Mouse (Mus musculus) layer of hippocampus, postnatal 10 days (tissue): ENCODE results near the gene Ggt1. TPM values are rescaled to one million over a fixed set of nuclear protein-coding genes. Genes with fewer than 3 reads are reported as not detected.

Source experiments
- DNase-seq, 2 experiments: peaks; one replicate each; pipeline ENCODE4 v3.0.0; 2021; ENCODE audit warnings: low spot score in 2 of 2
- total RNA-seq, 2 experiments: library from RNA; stranded (reverse); gene quantifications; 2 replicates each; pipeline ENCODE4 v1.2.3; 2021

Ggt1 gene
- total RNA-seq, 2 experiments from 2014 or later = 2.7 to 3.7 TPM

DNA sequence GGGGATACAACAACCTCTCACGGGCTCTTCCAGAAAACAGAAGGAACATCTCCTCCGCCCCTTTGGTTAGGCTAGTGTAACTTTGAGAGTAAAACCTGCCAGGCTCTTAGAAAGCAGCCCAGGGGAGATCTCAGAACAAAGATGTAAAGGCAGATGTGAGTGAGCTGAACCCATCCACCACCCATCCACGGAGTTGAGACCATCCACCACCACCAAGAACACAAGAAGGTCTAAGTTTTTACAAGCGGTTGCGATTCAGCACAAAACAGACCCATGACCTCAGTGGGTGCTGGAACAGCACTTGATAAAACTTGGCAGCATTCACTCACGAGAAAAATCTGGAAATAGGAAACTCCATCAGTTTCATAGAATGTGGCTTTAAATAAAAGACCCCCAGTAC is 64.5 kb downstream of the Ggt1 start:
- DNase-seq = no peak

DNA sequence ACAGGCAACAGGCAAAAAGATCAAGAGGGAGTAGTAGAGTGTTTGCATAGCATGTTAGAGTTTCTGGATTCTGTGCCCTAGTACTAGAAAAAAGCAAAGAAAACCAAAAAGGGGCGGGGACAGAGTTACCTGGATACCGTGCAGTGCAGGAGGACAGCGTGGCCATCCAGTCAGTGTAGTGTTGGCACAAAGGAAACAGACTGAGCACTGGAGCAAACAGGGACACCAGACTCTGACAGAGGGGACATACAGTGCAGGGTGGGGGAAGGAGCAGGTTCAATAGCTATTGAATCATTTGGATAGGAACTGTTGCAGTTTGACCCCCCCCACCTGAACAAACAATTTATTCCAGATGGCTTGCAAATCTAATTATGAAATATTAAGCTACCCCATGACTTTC is 65.6 kb downstream of the Ggt1 start:
- DNase-seq = no peak

DNA sequence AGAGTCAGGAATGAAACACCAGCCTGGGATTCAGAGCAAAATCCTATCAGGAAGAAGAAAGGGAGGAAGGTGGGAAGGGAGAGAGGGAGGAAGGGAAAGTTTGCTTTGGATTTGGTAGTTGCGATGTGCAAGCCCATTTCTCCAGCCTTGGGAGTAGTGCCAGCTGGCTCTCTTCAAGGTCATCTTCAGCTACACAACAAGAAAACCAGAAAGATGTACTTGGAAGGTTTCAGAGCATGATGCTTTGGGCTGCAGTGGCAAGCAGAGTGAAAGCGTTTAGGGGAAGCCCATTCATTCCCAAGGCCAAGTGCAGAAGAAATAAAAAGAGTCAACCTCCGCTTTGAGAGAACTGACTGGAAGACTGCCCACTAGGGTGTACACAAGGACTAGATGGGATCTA is 66.1 kb downstream of the Ggt1 start:
- peak in 1 of 2 experiments; percentile 6 for DNase-seq

DNA sequence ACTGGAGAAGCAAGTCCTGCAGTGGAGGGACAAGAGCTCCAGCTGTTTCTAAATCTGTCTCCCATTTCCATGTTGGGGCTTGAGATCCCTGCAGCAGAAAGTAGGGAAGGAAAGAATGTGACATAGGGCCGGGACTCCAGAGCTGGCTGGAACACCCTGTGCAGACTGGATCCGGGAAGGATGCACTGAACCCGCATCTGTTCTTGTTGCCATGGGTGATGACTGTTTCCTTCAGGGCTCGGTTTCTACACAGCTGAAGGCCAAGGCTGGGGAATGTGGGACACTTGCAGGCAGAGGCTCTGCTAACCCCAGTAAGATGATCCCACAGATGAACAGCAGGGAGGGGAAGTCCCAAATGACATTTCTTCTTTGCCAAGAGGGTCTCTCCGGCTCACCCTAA is 71.2 kb downstream of the Ggt1 start:
- peak; percentile 28 to 38 for DNase-seq

DNA sequence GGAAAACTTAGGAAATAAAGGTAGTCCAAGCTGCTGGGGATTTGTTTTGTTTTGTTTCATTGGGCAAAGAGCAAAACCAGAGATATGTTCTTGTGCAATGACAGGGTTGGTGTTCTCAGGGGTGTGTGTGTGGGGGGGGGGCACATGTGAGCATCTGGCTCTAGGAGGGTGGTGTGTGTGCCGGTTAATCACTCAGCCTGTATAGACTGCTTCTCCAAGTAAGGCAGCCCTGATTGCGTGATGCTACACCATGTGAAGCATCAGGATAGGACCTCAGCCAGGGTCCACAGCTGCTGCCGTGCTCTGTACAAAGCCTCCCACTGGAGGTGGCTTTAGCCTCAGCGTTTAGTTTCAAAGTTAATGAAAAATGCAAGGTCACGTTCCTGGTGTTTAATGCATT is 71.6 kb downstream of the Ggt1 start:
- DNase-seq = peak in 1 of 2 experiments; percentile 8

DNA sequence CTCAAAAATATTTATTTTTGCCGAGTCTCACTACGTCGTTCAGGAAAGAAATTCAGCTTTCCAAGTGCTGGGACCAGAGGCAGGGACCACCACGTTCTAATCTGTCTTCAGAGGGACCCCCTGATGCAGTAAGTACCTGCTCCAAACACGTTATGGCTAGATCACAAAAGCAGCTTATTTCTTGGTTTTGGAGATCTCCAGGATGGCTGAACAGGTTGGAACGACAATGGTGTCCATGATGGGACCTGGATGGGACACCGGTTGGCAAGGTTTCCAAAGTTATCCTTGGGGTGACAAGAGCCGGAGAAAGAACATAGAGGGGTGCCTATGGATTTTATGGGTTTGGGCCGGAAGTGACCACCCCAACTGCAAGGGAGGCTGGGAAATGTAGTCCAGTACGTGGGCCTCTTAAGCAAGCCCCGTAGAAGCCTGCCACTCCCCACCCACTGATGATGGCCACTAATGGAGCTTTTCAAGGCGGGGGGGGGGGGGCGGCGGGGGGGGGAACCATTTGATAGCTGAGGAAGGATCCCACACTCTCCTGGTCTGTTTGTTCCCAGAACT is 72.3 kb downstream of the Ggt1 start:
- no peak for DNase-seq

DNA sequence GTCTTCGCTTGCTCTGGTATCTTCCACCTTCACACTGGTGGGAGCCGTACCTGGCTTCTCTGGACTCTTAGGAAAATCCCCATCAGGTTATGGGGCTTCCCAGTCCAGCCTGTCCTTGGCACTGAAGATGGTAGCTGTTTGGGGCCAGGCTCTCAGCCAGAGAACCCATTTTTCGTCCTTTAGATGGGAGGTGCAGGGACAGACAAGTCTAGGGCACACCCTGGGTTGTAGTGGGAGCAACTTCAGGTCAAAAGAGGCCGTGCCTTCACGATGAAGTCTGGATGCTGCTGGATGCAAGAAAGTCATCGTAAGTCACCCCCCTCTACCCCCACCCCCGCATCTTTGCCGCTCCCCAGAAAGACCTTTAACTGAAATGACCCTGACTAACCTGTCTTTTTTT is 73.2 kb downstream of the Ggt1 start:
- DNase-seq = peak in 1 of 2 experiments; percentile 10

DNA sequence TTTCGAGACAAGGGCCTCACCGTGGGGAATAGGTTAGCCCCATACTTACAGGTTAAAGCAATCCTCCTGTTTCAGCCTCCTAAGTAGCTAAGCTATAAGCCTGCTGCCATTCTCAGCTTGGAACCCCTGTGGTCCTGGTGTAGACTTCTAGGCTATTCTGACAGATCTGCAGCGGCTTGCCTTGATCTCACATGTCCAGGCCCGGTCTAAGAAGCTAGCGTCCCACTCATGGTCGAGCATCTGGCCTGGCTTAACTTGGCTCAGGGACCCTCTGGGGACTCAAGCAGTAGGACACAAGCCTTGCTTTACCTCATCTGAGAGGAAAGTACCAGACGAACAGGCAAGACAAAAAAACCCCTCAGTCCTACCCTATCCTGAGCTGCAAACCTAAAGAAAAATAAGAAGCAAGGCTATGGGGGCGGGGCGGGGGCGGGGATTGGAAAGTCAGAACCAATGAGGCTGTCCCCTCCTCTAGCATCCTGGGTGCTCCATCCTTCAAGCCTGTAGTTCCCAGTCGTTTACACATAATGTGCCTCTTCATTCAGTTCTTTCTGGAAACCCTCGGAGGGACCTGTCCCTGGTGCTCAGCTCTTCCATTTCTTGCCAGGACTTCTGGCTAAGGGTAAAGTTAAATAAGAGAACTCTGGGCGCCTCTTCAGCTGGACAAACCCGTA is 73.8 kb downstream of the Ggt1 start:
- DNase-seq = no peak

DNA sequence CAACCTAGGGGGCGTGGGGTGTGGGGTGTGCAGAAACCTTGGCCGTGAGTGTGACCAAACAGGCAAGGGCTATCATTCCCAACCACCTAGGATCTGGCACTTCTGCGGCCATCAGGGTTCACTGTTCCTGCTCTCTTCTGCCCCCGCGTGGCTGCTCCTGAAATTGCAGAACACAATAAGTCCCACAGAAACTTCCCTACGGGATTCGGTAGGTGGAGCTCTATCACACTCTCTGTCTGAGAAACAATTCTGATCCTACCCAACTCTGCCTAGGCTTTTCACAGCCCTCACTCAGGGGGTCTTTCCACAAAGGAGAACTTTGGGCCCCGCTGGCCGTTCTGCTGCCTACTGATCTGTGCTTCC is 74.3 kb downstream of the Ggt1 start:
- DNase-seq = peak; percentile 90 to 92

Other genes starting within 250 kb of the Ggt1 start
- gene Adora2a, start 244.7 kb upstream of the Ggt1 start, total RNA-seq = 1 to 10 TPM; 3.2 to 5.0 TPM
- gene Upb1, start 160.5 kb upstream of the Ggt1 start, total RNA-seq = under 1 TPM; 0.41 to 0.58 TPM
- gene Snrpd3, start 44.1 kb upstream of the Ggt1 start, total RNA-seq = 100 to 1,000 TPM in 1 of 2 experiments, 10 to 100 TPM in 1; 98.1 to 109 TPM
- gene Gucd1, start 43.6 kb upstream of the Ggt1 start, total RNA-seq = 10 to 100 TPM; 19.4 to 23.7 TPM
- 10 to 100 TPM; 24.0 to 24.7 TPM for gene Lrrc75b, start 1.3 kb upstream of the Ggt1 start, total RNA-seq
- 1 to 10 TPM; 2.6 to 2.9 TPM for gene Ggt5, start 27.7 kb downstream of the Ggt1 start, total RNA-seq
- 1 to 10 TPM; 1.6 to 2.8 TPM for gene Susd2, start 82.4 kb downstream of the Ggt1 start, total RNA-seq
- 10 to 100 TPM; 72.5 to 96.4 TPM for gene Cabin1, start 202.7 kb downstream of the Ggt1 start, total RNA-seq
- gene Ddt, start 211.8 kb downstream of the Ggt1 start, total RNA-seq = 10 to 100 TPM; 34.4 to 34.8 TPM
- gene Gm20441, start 219.3 kb downstream of the Ggt1 start, total RNA-seq = not detected
- gene Gstt3, start 219.8 kb downstream of the Ggt1 start, total RNA-seq = under 1 TPM; 0.96 to 0.98 TPM
- gene Gstt1, start 237.0 kb downstream of the Ggt1 start, total RNA-seq = 1 to 10 TPM; 2.8 to 5.2 TPM